Mouse (Mus musculus): ENCODE data around the gene Kcnj10.

Kcnj10 gene

DNA sequence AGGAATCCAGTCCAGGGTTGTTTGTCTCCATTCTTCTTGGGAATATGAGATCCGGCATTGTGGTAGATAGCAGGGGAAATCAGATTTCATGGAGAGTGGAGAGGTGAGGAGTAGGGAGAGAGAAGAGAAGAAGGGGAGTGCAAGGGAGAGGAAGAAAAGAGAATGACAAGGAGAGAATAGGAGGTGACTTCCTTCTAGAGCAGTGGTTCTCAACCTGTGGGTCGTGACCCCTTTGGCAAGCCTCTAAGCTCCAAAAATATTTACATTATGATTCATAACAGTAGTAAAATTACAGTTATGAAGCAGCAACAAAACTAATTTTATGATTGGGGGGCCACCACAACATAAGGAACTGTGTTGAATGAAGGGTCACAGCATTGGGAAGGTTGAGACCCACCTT lies 8.1 kb upstream of the Kcnj10 start:
- no peak for DNase-seq

DNA sequence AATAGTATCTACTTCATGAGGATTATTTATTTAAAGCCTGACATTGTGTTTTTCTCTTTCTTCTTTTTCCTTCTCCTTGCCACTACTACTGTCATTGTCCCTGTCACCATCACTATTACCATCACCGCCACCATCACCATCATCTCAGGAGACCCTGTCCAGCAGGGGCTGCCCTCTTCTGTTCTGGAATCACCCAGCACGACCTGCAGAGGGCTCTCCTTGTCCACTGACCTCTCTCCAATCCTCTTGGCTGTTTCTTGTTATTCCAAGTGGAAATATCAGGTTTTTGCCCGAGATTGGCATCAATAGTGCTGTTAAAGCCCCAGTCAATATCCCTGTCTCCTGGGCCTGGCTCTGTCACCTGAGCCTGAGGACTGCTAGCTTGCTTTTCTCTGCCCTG lies 7.5 kb upstream of the Kcnj10 start:
- peak in 1 of 2 experiments; percentile 55 for DNase-seq

DNA sequence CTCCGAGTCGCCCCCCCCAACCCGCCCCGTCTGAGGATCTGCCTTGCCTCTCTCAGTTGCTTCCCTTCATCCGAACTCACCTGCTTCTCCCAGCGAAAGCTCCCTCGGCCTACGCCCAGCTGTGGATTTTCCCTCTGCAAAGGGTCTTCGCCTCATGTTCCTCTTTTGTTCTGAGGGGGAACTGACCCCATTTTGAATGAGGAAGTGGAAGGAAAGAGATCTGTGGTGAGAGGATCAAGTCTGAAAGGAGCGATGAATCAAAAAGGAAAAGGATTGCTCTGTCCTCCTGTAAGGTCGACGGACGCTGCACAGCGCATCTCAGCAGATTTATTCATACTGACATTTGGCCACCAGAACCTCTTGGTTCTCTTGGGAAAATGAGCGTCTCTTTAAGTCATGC lies 5.2 kb upstream of the Kcnj10 start:
- no peak for DNase-seq

DNA sequence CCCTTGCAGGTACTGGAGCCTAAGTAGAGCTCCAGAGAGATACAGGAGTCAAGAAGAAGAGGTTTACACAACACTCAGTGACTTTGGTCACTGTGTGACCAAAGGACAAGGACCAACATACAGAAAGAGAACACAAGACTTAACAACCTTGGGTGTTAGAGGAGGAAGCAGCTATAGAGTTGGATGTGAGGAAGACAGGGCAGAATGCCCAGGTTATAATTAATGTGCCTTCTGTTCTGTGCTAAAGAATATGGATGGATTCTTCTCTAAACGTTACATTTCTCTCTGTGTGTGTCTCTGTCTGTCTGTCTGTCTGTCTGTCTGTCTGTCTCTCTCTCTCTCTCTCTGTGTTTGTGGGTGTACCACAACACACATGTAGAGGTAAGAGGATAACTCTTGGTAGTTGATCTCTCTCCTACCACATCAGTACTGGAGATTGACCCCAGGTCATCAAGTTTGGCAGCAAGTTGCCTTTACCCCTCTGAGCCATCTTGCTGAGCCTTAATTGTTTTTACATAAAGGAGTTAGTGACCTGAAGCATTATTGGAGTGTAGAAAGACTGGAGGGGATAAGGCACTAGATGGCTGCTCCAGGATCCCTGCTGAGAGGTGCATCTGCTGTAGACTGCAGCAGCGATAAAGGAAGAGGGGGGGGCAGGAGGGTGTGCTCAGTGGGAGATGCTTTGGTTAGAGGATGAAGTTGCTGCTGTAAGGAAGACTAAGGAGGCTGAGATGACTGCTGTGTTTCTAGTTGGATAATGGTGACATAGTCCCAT lies 3.4 kb upstream of the Kcnj10 start:
- DNase-seq, result peak; percentile 76 to 85

DNA sequence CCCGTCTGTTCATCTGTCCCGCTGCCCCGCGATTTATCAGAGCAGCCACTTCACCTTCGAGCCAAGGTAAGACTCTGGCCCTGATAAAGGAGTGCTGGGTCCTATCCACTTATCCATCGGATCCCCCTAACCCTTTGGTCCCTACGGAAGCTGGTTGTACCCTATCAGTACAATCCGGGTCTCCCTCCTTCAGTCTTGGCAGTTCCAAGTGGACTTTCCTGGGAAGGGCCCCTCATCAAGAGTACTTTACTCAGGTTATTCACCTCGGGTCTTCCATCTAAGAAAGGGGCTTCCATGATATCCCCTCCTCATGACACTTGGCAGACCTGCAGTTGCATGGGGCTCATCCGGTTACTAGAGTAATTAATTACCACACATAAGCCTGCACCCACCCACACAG lies 376 bp downstream of the Kcnj10 start:
- DNase-seq, result no peak

DNA sequence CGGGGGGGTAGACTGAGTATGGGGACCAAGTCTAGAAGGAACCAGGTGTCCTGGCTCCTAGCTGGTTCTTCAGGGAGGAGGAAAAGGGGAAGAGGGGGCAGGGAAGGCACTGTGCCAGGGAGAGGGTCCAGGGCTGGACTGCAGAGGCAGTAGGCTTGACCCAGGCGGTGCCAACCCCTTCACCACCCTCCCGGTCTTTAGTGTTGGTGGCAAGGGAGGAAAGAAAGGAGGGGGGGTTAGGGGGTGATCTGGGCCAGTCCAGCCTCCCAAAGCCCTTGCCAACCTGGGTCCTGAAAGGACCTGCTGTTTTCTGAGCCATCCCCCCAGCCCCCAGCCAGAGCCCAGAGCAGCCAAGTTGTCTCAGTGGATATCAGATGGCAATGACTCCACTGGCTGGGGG lies 1.7 kb downstream of the Kcnj10 start:
- DNase-seq, result peak in 1 of 2 experiments; percentile 57

DNA sequence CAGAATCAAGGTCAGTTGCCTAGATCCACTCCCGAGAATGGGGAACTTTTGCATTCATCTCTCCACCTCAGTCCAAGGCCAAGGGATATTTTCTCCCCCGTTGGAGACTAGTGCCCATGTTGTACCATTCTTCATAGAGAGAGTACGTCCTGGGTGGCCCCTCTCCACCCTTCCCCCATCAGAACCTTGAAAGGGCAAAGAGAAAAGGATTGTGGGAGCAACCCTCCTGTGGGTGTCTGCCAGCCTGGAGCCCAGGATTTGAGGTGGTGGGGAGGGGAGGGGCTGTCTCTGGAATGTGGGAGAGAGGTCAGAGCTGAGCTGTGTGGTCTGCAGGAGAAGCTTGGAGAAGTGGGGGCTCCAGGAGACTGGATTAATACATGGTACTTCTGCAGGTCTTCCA lies 2.9 kb downstream of the Kcnj10 start:
- no peak for DNase-seq

DNA sequence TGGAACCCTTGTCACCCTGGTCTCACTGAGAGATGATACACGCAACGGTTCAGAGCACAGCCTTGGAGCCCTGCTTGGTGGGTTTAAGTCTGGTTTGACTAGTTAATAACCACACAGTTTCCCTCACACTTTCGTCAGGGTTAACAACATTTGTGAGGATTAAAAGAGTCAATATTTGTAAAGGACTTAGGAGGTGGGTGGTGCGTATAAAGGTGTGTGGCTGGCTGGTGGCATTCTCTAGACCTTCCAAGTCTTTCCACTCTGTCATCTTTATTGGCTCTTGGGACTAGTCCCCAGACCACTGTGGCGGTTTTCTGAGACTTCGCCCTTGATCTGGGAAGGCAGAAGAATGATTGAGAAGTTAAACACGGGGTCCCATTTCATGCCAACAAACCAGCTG lies 3.8 kb downstream of the Kcnj10 start:
- no peak for DNase-seq

DNA sequence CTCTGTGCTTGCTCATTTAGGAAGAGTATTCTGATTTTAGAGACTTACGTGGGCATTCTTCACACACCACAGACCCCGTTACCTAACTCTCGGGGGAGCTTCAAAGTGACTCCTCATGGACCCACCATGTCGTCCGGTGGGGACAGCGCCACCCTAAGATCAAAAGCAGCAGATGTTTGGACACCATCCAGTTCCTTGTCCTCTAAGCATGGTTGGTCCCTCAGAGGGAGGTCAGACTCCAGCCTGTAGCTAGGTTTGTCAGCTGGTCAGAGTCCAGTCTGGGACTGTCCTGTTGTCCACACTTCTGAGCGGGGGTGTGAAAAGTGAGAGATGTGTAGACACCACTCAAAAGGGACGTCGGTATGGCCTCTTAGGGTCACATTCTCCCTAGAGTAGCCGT lies 5.7 kb downstream of the Kcnj10 start:
- no peak for DNase-seq

DNA sequence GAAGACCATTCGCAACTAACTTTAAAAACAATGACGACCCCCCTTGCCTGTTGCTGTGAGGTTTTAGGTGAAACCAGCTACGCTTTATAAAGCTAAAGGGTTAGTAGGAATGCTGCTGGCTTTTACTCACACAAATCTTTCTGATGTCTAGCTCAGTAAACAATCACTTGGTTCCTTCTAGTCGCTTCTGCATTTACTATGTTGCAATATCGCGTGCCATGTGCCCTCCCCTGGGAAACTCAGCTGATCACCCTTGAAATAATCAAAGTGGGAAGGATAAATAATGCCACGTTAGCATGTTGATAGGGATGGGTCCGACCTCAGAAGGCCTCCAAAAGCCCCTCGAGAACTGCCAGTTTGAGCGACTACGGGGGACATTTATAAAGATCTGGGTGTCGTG lies 6.4 kb downstream of the Kcnj10 start:
- DNase-seq, result no peak

DNA sequence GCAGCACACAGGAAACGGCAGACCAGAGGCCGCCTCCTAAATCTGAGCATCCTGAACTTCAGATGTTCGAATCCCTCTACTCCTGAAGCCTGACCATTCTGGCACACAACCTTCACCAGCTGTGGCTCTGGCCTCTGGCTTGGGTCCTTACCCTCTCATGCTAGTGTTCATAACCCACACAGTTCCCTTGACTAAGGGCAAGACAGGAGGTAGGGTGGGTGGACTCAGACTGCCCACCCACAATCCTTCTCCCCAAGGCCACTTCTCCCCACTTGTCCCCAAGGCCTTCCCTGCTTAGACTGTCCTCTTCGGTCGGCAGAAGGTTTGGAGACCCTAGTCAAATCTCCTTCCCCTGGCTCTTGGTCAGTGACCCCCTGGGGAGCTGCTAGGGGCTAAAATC lies 8.5 kb downstream of the Kcnj10 start:
- DNase-seq, result no peak

DNA sequence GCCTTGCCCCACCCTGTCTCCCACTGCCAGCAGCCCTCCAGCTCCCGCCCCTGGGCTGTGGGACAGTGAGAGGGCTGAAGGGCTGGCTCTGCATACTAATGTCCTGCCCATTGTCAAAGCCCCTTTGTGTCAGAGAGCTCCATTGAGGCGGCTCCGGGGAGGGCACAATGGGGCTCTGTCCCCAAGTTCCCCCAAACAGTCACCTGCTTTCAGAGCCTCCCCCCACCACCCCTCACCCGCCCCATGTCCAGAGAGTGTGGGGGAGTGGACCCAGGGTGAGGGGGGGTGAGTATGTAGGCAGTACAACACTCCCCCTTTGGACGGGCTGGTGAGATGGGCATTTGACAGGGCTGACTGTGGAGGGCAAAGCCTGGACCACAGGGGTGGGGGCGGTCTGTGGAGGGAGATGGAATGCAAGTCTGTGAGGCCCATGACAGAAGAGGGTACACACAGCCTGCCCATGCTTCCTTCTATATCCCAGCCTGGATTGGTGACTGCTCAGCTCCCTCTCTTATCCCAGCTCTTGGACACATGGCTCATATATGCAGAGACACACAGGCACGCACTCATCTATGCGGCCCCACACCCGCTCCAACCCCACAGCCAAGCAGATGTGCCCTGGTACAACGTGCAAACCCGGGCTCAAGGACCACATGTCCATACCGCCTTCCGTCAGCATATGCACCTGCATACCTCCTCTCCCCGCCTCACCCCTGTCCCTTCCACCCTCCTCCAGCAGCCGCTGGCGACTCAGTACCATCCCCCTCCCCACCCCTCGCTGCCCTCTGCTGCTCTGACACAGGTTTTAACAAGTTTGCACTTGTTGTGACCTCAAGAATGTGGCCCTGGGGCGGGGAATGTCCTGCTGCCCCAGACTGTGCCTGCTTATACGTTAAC lies 9.2 kb downstream of the Kcnj10 start:
- DNase-seq, result peak in 1 of 2 experiments; percentile 40

DNA sequence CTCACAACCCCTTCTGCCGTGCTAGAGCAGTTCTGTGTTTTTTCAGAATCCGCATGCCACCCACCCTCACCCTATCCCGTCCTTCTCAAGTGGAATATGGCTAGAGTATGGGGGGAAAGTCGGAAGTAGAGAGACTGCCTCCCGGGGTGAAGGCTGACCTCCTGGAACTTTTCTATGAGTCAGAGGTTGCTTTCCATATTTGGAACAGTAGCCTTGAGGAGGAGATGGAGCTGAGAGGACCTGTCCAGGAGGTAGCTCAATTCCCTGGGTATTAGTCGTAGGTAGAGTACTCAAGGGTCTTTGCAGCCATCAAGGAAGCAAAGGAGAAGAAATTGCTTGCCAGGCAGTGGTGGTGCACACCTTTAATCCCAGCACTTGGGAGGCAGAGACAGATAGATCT lies 11.0 kb downstream of the Kcnj10 start:
- no peak for DNase-seq

DNA sequence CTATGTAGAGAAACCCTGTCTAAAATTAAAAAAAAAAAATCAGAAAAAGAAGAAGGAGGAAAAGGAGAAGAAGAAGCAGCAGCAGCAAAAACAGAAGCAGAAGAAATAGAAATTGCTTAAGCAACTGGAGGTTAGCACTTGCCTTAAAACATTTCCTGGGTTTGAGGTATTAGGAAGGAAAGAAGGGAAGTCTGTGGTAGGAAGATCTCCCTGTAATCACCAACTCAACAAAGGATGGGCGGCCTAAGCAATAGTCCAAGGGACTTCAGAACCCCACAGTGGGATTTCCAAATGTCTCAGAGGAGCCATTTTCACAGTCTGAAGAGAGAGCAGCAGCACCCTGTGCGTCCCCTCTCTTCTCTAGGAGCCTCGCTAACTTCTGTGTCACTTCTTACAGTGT lies 11.4 kb downstream of the Kcnj10 start:
- no peak for DNase-seq

DNA sequence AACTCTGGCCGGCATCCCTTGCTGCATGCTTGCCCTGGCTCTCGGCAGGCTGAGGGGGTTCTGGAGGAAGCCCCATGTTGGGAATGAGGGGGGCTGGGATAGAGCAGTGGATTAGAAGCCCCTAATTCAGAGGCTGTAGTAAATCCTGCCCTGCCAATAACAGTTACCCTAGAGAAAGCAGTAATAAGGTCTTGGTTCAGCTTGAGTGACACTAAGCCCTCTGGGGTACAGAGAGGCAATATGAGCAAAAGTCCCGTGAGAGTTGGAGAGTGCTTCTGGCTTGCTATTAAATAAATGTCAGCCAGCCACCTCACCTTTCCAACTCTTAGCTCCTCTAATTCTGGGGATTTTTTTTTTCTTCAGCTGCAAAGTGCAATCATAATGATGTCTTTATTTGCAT lies 14.3 kb downstream of the Kcnj10 start:
- no peak for DNase-seq

DNA sequence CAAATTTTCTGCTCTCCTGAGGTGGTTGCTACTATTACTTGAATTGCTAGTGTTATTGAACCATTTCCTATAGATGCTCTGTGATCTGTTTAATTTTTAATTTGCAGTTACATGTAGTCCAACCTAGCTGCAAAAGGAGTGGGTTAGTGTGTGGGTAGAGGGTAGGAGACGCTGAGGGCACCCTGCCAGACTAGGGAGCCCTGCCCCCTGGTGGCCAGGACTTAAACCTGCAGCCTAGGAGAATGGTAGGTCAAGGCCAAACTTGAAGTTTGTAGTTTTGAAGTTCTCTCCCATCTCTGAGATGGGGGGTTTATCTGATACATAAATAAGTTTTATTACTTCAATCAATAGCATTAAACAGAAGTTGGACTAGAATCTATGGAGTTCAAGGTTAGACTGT lies 16.5 kb downstream of the Kcnj10 start:
- DNase-seq, result peak; percentile 83 to 86

DNA sequence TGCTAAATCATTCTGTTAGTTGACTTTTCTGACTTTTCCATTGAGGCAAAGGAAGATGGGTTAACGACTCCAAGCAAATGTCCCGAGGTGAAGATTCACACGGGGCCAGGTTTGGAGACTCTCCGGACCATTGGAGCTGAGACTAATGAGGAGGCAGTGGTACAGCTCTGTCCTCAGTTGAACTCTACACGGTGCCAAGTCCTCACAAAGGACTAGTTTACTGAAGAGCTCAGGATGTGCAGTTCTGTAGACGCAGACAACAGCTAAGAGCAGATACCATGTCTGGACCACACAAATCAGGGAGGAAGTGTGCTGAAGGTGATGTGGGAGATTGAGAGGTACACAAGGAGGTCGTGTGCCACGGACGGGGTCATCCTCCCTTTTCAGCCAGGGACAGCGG lies 17.3 kb downstream of the Kcnj10 start:
- DNase-seq, result no peak

DNA sequence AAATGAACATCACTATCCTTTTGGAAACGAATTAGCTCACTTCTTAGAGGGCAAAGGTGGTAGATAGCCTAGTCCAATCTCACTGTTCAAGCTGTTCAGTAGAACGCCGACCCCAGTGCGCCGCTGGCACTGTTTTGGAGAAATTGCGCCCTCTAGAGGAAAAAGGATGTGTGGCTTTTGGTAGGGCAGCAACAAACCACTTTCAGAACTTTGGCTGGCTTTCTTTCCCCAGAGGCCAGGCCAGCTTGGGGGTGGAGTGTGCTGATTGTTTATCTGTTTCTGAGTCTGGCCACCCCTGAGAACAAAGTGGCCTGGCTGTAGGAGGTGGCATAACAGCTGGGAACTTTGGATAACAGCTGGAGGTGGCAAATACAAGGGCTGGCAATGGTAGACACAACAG lies 23.7 kb downstream of the Kcnj10 start:
- DNase-seq, result peak; percentile 47 to 66

DNA sequence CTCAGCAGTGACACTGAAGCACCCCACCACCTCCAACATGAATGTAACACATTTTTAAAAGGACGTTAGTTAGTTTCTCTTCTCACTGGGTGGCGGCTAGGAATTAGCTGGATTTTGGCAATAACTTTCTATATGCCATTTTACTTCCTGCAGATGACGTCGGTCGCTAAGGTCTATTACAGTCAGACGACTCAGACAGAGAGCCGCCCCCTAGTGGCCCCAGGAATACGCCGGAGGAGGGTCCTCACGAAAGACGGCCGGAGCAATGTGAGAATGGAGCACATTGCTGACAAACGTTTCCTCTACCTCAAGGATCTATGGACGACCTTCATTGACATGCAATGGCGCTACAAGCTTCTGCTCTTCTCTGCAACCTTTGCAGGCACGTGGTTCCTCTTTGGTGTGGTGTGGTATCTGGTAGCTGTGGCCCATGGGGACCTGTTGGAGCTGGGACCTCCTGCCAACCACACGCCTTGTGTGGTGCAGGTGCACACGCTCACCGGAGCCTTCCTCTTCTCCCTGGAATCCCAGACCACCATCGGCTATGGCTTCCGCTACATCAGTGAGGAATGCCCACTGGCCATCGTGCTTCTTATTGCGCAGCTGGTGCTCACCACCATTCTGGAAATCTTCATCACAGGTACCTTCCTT lies 27.9 kb downstream of the Kcnj10 start:
- DNase-seq, result peak in 1 of 2 experiments; percentile 65

DNA sequence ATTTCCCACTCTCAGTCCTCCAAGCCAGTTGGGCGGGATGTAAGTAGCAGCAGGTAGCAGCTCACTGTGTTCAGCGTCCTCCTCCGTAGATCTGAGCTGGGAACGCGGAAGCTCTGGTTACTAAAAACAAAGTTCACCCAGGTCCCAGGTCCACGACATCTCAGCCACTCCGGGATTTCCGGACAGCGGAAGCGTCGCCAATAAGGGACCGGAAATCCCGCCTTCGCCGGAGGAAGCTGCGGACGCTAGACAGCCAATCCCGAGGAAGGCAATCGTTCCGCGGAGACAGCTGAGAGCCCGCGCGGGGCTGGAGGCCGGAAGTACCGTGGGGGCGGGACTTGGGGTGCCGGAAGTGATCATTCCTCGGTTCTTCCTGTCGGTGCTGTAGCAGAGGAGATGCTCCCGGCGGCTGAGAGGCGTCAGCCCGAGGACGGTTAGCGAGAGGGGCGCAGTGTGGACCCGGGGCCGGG lies 35.2 kb downstream of the Kcnj10 start, which contains the start of gene Pigm:
Gene Pigm, plus strand, starts transcription at position 349 of the 470 bp plus-strand sequence.
- peak; percentile 98 to 99 for DNase-seq

DNA sequence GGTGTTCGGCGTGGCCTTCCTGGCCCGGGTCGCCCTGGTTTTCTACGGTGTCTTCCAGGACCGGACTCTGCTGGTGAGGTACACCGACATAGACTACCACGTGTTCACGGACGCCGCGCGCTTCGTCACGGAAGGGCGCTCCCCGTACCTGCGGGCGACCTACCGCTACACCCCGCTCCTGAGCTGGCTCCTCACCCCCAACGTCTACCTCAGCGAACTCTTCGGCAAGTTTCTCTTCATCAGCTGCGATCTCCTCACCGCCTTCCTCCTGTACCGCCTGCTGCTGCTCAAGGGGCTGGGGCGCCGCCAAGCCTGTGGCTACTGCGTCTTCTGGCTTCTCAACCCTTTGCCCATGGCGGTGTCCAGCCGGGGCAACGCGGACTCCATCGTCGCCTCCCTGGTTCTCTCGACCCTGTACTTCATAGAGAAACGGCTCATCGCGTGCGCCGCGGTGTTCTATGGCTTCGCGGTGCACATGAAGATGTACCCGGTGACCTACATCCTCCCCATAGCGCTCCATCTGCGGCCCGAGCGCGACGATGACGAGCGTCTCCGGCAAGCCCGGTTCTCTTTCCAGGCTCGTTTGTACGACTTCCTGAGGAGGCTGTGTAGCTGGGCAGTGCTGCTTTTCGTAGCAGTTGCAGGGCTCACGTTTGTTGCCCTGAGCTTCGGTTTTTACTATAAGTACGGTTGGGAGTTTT lies 35.9 kb downstream of the Kcnj10 start:
- DNase-seq, result no peak

DNA sequence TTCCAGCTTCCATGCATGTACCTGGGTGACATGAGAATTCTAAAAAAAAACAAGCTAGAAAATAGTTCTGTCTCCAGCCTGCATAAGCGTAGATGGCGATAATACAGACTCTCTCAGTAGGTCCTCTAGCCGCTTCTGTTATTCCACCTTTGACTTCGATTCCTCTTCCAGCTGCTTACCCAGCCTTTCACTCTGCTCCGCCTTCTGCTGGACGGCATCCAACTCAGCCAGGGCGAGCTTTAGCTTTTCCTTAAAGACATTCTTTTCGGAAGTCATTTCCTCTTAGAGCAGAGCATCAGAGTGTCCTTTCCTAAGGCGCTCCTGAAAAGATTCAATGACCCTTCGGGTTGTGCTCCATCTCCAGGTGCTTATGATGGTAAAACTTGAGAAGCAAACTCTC lies 39.1 kb downstream of the Kcnj10 start:
- DNase-seq, result no peak

DNA sequence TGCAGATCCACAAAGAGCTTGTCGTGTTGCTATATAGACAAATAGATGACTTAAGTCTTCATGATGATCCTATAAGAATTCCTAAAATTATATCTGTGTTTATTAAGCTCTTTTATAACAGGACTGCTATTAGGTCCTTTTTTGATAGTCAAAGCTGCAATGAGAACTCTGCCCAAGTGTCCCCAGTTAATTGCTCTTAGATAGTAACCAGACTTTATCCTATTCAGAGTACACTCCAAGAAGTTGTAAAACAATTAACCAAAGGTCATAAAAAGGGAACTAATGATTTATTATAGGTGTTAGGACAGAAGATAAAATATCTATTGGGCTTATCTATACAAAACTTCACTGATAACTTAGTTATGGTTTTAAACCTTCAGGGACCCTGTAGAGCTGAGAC lies 41.1 kb downstream of the Kcnj10 start:
- DNase-seq, result no peak

Data from cerebellum, postnatal 25 days (tissue).